ENCODE assay signal across 8 mouse cellular contexts in genomic region chr4:55514733-55515176, GRCm38 (mm10). TPM values are rescaled to one million over a fixed set of nuclear protein-coding genes. Genes with fewer than 3 reads are reported as not detected.
A peak's percentile ranks its signal among the peaks of the same experiment; 100 is the strongest.
DNase-seq lines count a peak whose midpoint lies in the region; ATAC-seq and TF ChIP-seq lines count a peak whose summit lies in the region.

No protein-coding gene starts in this region.

- H3K36me3 ChIP-seq in hindbrain, embryonic 15.5 days: no peaks in the 10 kb centered on the region

- WGBS in hindbrain, embryonic 15.5 days: under 1% methylated on average over 38 of the region's 39 CpGs

- peak overlapping the region; percentile 63 for H3K9ac ChIP-seq in hindbrain, embryonic 15.5 days

- intact Hi-C loops in gastrocnemius, adult 2 months (cut with DNase I): loop anchor here (1.0 to 5.0 kb wide), 5 partner anchors 598 to 1171 kb away; no protein-coding TSS in a partner anchor

- H3K4me3 ChIP-seq in gastrocnemius, adult 2 months: peak overlapping the region; percentile 72
- peak overlapping the region; percentile 60 for H3K4me3 ChIP-seq in hindbrain, embryonic 15.5 days

- peak; percentile 98 for ATAC-seq in hindbrain, embryonic 15.5 days (ENCODE audit: low FRiP score, low read depth)

- TF ChIP-seq CTCF in gastrocnemius, adult 2 months (IDR thresholded peaks at IDR 0.05): peak; percentile 99

- H3K4me2 ChIP-seq in hindbrain, embryonic 15.5 days: peak overlapping the region; percentile 58

- H3K9me3 ChIP-seq in hindbrain, embryonic 15.5 days: no peaks in the 10 kb centered on the region

- DNase-seq in T-cell, adult 2 months (ENCODE audit: low spot score): peak; percentile 54
- DNase-seq in cerebellum, postnatal 36 days: peak; percentile 66 to 70
- DNase-seq in gastrocnemius, adult 2 months: peak; percentile 89
- DNase-seq in left cerebral cortex, adult 18-20 months (ENCODE audit: low spot score in 2 of 2): peak; percentile 74 to 83
- peak; percentile 81 for DNase-seq in lung, postnatal 36 days
- peak; percentile 23 for DNase-seq in retina, adult 2 months (ENCODE audit: low read depth, low spot score)
- peak; percentile 67 for DNase-seq in thymus, postnatal 25 days

- no peaks in the 10 kb centered on the region for H3K27me3 ChIP-seq in hindbrain, embryonic 15.5 days

- H3K27ac ChIP-seq in gastrocnemius, adult 2 months: peak overlapping the region; percentile 89
- H3K27ac ChIP-seq in hindbrain, embryonic 15.5 days (replicated peaks): peak overlapping the region; percentile 64

- H3K4me1 ChIP-seq in hindbrain, embryonic 15.5 days (replicated peaks): no peaks in the 10 kb centered on the region

RNA-seq across cellular contexts. Expression of gene Klf4, which starts 17.5 kb away (rescaled TPM):
- total RNA-seq in gastrocnemius, adult 2 months (2021): 10 to 100 TPM in 1 of 2 experiments, 1 to 10 TPM in 1; 8.4 to 40.0 TPM
- polyA plus RNA-seq in hindbrain, embryonic 15.5 days (2015; fragmentation: Nextera tagmentation; extraction: Ambion mirVana): 2.5 and 2.7 TPM in 2 replicates
- 10 to 100 TPM in 1 of 2 experiments, 1 to 10 TPM in 1; 8.6 to 12.4 TPM for total RNA-seq in left cerebral cortex, adult 18-20 months (2021)

Comparison
In these comparisons a context has a peak if more than half of its experiments do, and no peak if none do; other contexts are left out.
1. Peak in every context shown above with its lines: DNase-seq, ATAC-seq, H3K4me3 ChIP-seq and H3K27ac ChIP-seq.
2. DNase-seq: peak in every context shown above with its lines; median percentile 89 in gastrocnemius, adult 2 months; 81 in lung, postnatal 36 days; 78 in left cerebral cortex, adult 18-20 months; 68 in cerebellum, postnatal 36 days; 67 in thymus, postnatal 25 days; 54 in T-cell, adult 2 months; 23 in retina, adult 2 months.